Mouse (Mus musculus): ENCODE measurements at regions not wholly inside any gene's neighbourhood (a gene's known extent, or its start where the extent isn't known, plus 50 kb on each side); places are given as distances from the start of the nearest gene placed in this dataset.

Small RNA genes lying in the stretch of these regions (microRNA-seq; reads per million reads assigned to microRNA genes)
- gene Mir101a, result 49.5 reads per million, percentile 50 among the genes with 10 or more reads in this experiment
